Mouse (Mus musculus) kidney, embryonic 15.5 days (tissue): Measurements from ENCODE around the gene D7Ertd443e. TPM values are rescaled to one million over a fixed set of nuclear protein-coding genes. Genes with fewer than 3 reads are reported as not detected.
A peak's percentile ranks its signal among the peaks of the same experiment; 100 is the strongest.

Experiments
- ATAC-seq: fragments of 200-750 bp; cut with Nextera tagmentation; replicated peaks from 2 replicates; pipeline ENCODE4 v1.8.0; 2017; ENCODE audit warnings: moderate TSS enrichment; ENCODE audit not compliant: low FRiP score
- H3K27ac ChIP-seq: fragments of 300-500 bp; sonication (generic); 2 replicates; pipeline ENCODE4 v1.5.1; 2015; ENCODE audit warnings: mild to moderate bottlenecking, inconsistent platforms
- H3K27me3 ChIP-seq: fragments of 300-500 bp; sonication (generic); 2 replicates; pipeline ENCODE4 v1.6.1; 2015; ENCODE audit warnings: inconsistent platforms
- H3K36me3 ChIP-seq: fragments of 300-500 bp; sonication (generic); 2 replicates; pipeline ENCODE4 v1.6.1; 2015; ENCODE audit warnings: inconsistent platforms
- H3K4me1 ChIP-seq: fragments of 300-500 bp; sonication (generic); 2 replicates; pipeline ENCODE4 v1.6.1; 2015; ENCODE audit warnings: inconsistent platforms
- H3K4me2 ChIP-seq: fragments of 300-500 bp; sonication (generic); 2 replicates; pipeline ENCODE4 v1.6.1; 2015; ENCODE audit warnings: moderate library complexity, mild to moderate bottlenecking, inconsistent platforms
- H3K4me3 ChIP-seq: fragments of 300-500 bp; sonication (generic); replicated peaks from 2 replicates; pipeline ENCODE4 v1.5.1; 2015; ENCODE audit warnings: mild to moderate bottlenecking, inconsistent platforms
- H3K9ac ChIP-seq: fragments of 300-500 bp; sonication (generic); 2 replicates; pipeline ENCODE4 v1.6.1; 2015; ENCODE audit warnings: mild to moderate bottlenecking, inconsistent platforms
- H3K9me3 ChIP-seq: fragments of 300-500 bp; sonication (generic); replicated peaks from 2 replicates; pipeline ENCODE4 v1.6.1; 2016; ENCODE audit warnings: inconsistent platforms
- WGBS: fragments of 180-500 bp; shearing (Covaris S2); methylation state at CpG from one replicate; pipeline ENCODE4 v1.1.7; 2015; ENCODE audit warnings: mixed read lengths; 5-methylcytosine and 5-hydroxymethylcytosine counted together
- polyA plus RNA-seq: library from polyadenylated mRNA; unstranded; fragments of >200 nt; fragmentation: Nextera tagmentation; extraction: Ambion mirVana; gene quantifications from 2 replicates; pipeline ENCODE4 v1.2.1, GENCODE M21; 2015

The D7Ertd443e gene
- polyA plus RNA-seq, 1 experiment from 2014 or later = 0.08 TPM

GRCm38 (mm10) chr7:134272956-134273355, 112.5 kb downstream of the D7Ertd443e start:
- no peak overlapping the region for H3K27ac ChIP-seq
- H3K4me2 ChIP-seq = no peak overlapping the region
- no peak overlapping the region for H3K4me3 ChIP-seq
- ATAC-seq = 0 out of 2 replicates have a peak, but pooled peaks have one; percentile 29
- no peak overlapping the region for H3K9ac ChIP-seq
- H3K4me1 ChIP-seq = 0 out of 2 replicates have a peak, but pooled peaks cover 5% of the 10 kb centered on the region
- H3K9me3 ChIP-seq = no peaks in the 10 kb centered on the region
- no peaks in the 10 kb centered on the region for H3K36me3 ChIP-seq
- H3K27me3 ChIP-seq = no peaks in the 10 kb centered on the region
- WGBS = 43% methylated on average over 5 of the region's 5 CpGs

GRCm38 (mm10) chr7:134272421-134272820, 113.0 kb downstream of the D7Ertd443e start:
- no peak overlapping the region for H3K4me3 ChIP-seq
- no peak for ATAC-seq
- H3K9ac ChIP-seq = no peak overlapping the region
- 0 out of 2 replicates have a peak, but pooled peaks cover 5% of the 10 kb centered on the region for H3K4me1 ChIP-seq
- no peaks in the 10 kb centered on the region for H3K27me3 ChIP-seq
- no peak overlapping the region for H3K4me2 ChIP-seq
- no peaks in the 10 kb centered on the region for H3K9me3 ChIP-seq
- WGBS = 85% methylated on average over 4 of the region's 4 CpGs
- H3K36me3 ChIP-seq = no peaks in the 10 kb centered on the region
- H3K27ac ChIP-seq = no peak overlapping the region

GRCm38 (mm10) chr7:134265783-134266182, 119.7 kb downstream of the D7Ertd443e start:
- Histone ChIP-seq H3K9ac (no peak overlapping the region), H3K27ac (no peak overlapping the region), H3K27me3 (no peaks in the 10 kb centered on the region), H3K36me3 (no peaks in the 10 kb centered on the region), H3K4me1 (0 out of 2 replicates have a peak, but pooled peaks cover 2% of the 10 kb centered on the region), H3K4me3 (no peak overlapping the region), H3K4me2 (no peak overlapping the region), H3K9me3 (no peaks in the 10 kb centered on the region)
- no peak for ATAC-seq
- 83% methylated on average over 4 of the region's 4 CpGs for WGBS

GRCm38 (mm10) chr7:134263146-134263906, 122.1 kb downstream of the D7Ertd443e start:
- Histone ChIP-seq H3K4me3 (no peak overlapping the region), H3K4me1 (0 out of 2 replicates have a peak, but pooled peaks cover 2% of the 10 kb centered on the region), H3K27ac (no peak overlapping the region), H3K9ac (no peak overlapping the region), H3K36me3 (no peaks in the 10 kb centered on the region), H3K4me2 (no peak overlapping the region), H3K9me3 (no peaks in the 10 kb centered on the region), H3K27me3 (no peaks in the 10 kb centered on the region)
- 42% methylated on average over 4 of the region's 4 CpGs for WGBS
- peak; percentile 79; the same call in 1 of the 2 replicates for ATAC-seq

- no peak overlapping the region for H3K4me2 ChIP-seq
- 0 out of 2 replicates have a peak overlapping the region, but pooled peaks have one; percentile 28 for H3K27ac ChIP-seq
- 0 out of 2 replicates have a peak, but pooled peaks cover 2% of the 10 kb centered on the region for H3K4me1 ChIP-seq
- H3K4me3 ChIP-seq = no peak overlapping the region
- ATAC-seq = no peak
- 59% methylated on average over 4 of the region's 4 CpGs for WGBS
- H3K9ac ChIP-seq = no peak overlapping the region
- H3K27me3 ChIP-seq = no peaks in the 10 kb centered on the region
- no peaks in the 10 kb centered on the region for H3K9me3 ChIP-seq
- no peaks in the 10 kb centered on the region for H3K36me3 ChIP-seq
Measured at GRCm38 (mm10) chr7:134261003-134261701, 124.3 kb downstream of the D7Ertd443e start.

- Histone ChIP-seq H3K9ac (no peak overlapping the region), H3K9me3 (no peaks in the 10 kb centered on the region), H3K4me2 (no peak overlapping the region), H3K27me3 (no peaks in the 10 kb centered on the region), H3K36me3 (no peaks in the 10 kb centered on the region), H3K4me3 (no peak overlapping the region), H3K27ac (no peak overlapping the region), H3K4me1 (peaks cover 3% of the 10 kb centered on the region; the same call in 1 of the 2 replicates)
- ATAC-seq = no peak
- 62% methylated on average over 7 of the region's 7 CpGs for WGBS
Measured at GRCm38 (mm10) chr7:134250273-134250870, 135.1 kb downstream of the D7Ertd443e start.

- H3K4me3 ChIP-seq = no peak overlapping the region
- no peaks in the 10 kb centered on the region for H3K36me3 ChIP-seq
- H3K27ac ChIP-seq = no peak overlapping the region
- H3K4me1 ChIP-seq = peaks cover 3% of the 10 kb centered on the region; the same call in 1 of the 2 replicates
- no peaks in the 10 kb centered on the region for H3K9me3 ChIP-seq
- WGBS = 93% methylated on average over 2 of the region's 2 CpGs
- no peak overlapping the region for H3K4me2 ChIP-seq
- no peak for ATAC-seq
- no peaks in the 10 kb centered on the region for H3K27me3 ChIP-seq
- no peak overlapping the region for H3K9ac ChIP-seq
Measured at GRCm38 (mm10) chr7:134248041-134248440, 137.4 kb downstream of the D7Ertd443e start.

- H3K4me3 ChIP-seq = no peak overlapping the region
- no peak for ATAC-seq
- H3K9me3 ChIP-seq = no peaks in the 10 kb centered on the region
- peaks cover 3% of the 10 kb centered on the region; the same call in 1 of the 2 replicates for H3K4me1 ChIP-seq
- no peaks in the 10 kb centered on the region for H3K27me3 ChIP-seq
- no peaks in the 10 kb centered on the region for H3K36me3 ChIP-seq
- no peak overlapping the region for H3K9ac ChIP-seq
- no peak overlapping the region for H3K4me2 ChIP-seq
- WGBS = 43% methylated on average over 5 of the region's 5 CpGs
- no peak overlapping the region for H3K27ac ChIP-seq
Measured at GRCm38 (mm10) chr7:134246624-134247023, 138.8 kb downstream of the D7Ertd443e start.

GRCm38 (mm10) chr7:134242773-134243172, 142.7 kb downstream of the D7Ertd443e start:
- Histone ChIP-seq H3K27ac (peak overlapping the region; percentile 3; the same call in 1 of the 2 replicates), H3K4me3 (no peak overlapping the region), H3K9ac (no peak overlapping the region), H3K4me1 (no peaks in the 10 kb centered on the region), H3K36me3 (no peaks in the 10 kb centered on the region), H3K4me2 (no peak overlapping the region), H3K9me3 (no peaks in the 10 kb centered on the region), H3K27me3 (no peaks in the 10 kb centered on the region)
- ATAC-seq = no peak
- whole genome bisulfite sequencing = 79% methylated on average over 1 of the region's 1 CpGs

- Histone ChIP-seq H3K36me3 (no peaks in the 10 kb centered on the region), H3K4me2 (no peak overlapping the region), H3K27ac (no peak overlapping the region), H3K9me3 (no peaks in the 10 kb centered on the region), H3K4me1 (no peaks in the 10 kb centered on the region), H3K4me3 (no peak overlapping the region), H3K9ac (no peak overlapping the region), H3K27me3 (no peaks in the 10 kb centered on the region)
- WGBS = 77% methylated on average over 4 of the region's 4 CpGs
- ATAC-seq = no peak
Measured at GRCm38 (mm10) chr7:134241212-134241611, 144.2 kb downstream of the D7Ertd443e start.

- no peak overlapping the region for H3K9ac ChIP-seq
- 83% methylated on average over 1 of the region's 1 CpGs for WGBS
- H3K27me3 ChIP-seq = no peaks in the 10 kb centered on the region
- H3K4me1 ChIP-seq = no peaks in the 10 kb centered on the region
- H3K27ac ChIP-seq = no peak overlapping the region
- no peaks in the 10 kb centered on the region for H3K36me3 ChIP-seq
- no peak for ATAC-seq
- no peaks in the 10 kb centered on the region for H3K9me3 ChIP-seq
- no peak overlapping the region for H3K4me3 ChIP-seq
- H3K4me2 ChIP-seq = no peak overlapping the region
Measured at GRCm38 (mm10) chr7:134240579-134240978, 144.9 kb downstream of the D7Ertd443e start.

- Histone ChIP-seq H3K9me3 (no peaks in the 10 kb centered on the region), H3K4me3 (no peak overlapping the region), H3K4me1 (no peaks in the 10 kb centered on the region), H3K27ac (no peak overlapping the region), H3K27me3 (no peaks in the 10 kb centered on the region), H3K4me2 (no peak overlapping the region), H3K36me3 (no peaks in the 10 kb centered on the region), H3K9ac (no peak overlapping the region)
- no peak for ATAC-seq
- 83% methylated on average over 3 of the region's 3 CpGs for WGBS
Measured at GRCm38 (mm10) chr7:134238863-134239262, 146.6 kb downstream of the D7Ertd443e start.
